Mouse (Mus musculus) ES-Bruce4 (cell line): ENCODE data around the gene Dcakd.

ENCODE experiments used
- CTCF ChIP-seq: IDR thresholded peaks from one replicate; pipeline ENCODE4 v1.8.1; 2011; ENCODE audit warnings: low read depth, low read length
- EP300 ChIP-seq: IDR thresholded peaks from 2 replicates; pipeline ENCODE4 v1.6.1; 2011; ENCODE audit warnings: low read depth, low read length; ENCODE audit not compliant: insufficient read depth
- POLR2A ChIP-seq: IDR thresholded peaks from one replicate; pipeline ENCODE4 v1.8.1; 2011; ENCODE audit warnings: low read length; ENCODE audit not compliant: insufficient read depth

DNA sequence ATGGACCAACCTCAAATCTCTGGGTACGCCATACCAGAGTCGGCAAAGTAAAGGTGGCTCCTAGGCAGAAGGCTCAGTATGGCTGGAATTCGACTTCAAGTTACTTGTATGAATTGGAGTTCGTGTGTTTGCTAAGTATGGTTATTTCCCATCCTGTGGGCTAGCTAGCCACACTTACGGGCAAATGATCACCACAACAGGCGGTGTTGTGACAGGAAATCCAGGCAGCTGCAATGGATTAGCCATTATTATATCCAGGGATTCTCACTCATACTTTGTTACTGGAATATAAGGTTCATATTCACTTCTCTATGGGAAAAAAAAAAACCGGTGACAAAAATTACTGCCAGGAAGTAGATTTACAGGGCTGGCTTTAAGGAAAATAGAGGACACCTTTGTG lies 8.8 kb downstream of the Dcakd start:
- no peak for TF ChIP-seq CTCF
- TF ChIP-seq POLR2A: no peak
- no peak for TF ChIP-seq EP300
